Comparison of ENCODE assay signal across 20 mouse cellular contexts in genomic region chr6:5193693-5194092, GRCm38 (mm10). TPM values are rescaled to one million over a fixed set of nuclear protein-coding genes. Genes with fewer than 3 reads are reported as not detected.
DNase-seq lines count a peak whose midpoint lies in the region; ATAC-seq and TF ChIP-seq lines count a peak whose summit lies in the region.
"Had no signal": no experiment of that assay in that cellular context is flagged by ENCODE, and none has a peak within 500 bp of the region (broad histone marks: within the 10 kb centered on the region; RNA-seq: fewer than 3 reads in every experiment).

Gene Pon1, minus strand, starts transcription at chr6:5193946.

- no peak for TF ChIP-seq CTCF in midbrain, postnatal 0 days (IDR thresholded peaks at IDR 0.05)

- H3K36me3 ChIP-seq in forebrain, embryonic 11.5 days (ENCODE audit: control insufficient read depth, insufficient read depth, low read length): no peaks in the 10 kb centered on the region
- no peaks in the 10 kb centered on the region for H3K36me3 ChIP-seq in forebrain, embryonic 13.5 days (ENCODE audit: poor library complexity, severe bottlenecking)
- no peaks in the 10 kb centered on the region for H3K36me3 ChIP-seq in midbrain, embryonic 12.5 days
- no peaks in the 10 kb centered on the region for H3K36me3 ChIP-seq in midbrain, postnatal 0 days (ENCODE audit: insufficient read depth, low read length)
- no peaks in the 10 kb centered on the region for H3K36me3 ChIP-seq in limb, embryonic 12.5 days
- H3K36me3 ChIP-seq: G1E; limb, embryonic 15.5 days had no signal

- H3K9me3 ChIP-seq in forebrain, embryonic 11.5 days (ENCODE audit: control insufficient read depth, low read length): no peaks in the 10 kb centered on the region
- H3K9me3 ChIP-seq in forebrain, embryonic 13.5 days (replicated peaks): no peaks in the 10 kb centered on the region
- no peaks in the 10 kb centered on the region for H3K9me3 ChIP-seq in midbrain, embryonic 12.5 days
- H3K9me3 ChIP-seq in midbrain, postnatal 0 days (ENCODE audit: low read length): no peaks in the 10 kb centered on the region
- H3K9me3 ChIP-seq in limb, embryonic 12.5 days: 0 out of 2 replicates have a peak, but pooled peaks cover 4% of the 10 kb centered on the region
- H3K9me3 ChIP-seq: limb, embryonic 15.5 days had no signal

- no peak within 1 kb of the TSS for H3K27ac ChIP-seq in forebrain, embryonic 11.5 days (ENCODE audit: low read depth, low read length)
- H3K27ac ChIP-seq in forebrain, embryonic 13.5 days: no peak within 1 kb of the TSS
- no peak within 1 kb of the TSS for H3K27ac ChIP-seq in midbrain, embryonic 12.5 days (replicated peaks)
- H3K27ac ChIP-seq in midbrain, postnatal 0 days (ENCODE audit: low read depth, low read length): no peak within 1 kb of the TSS
- no peak within 1 kb of the TSS for H3K27ac ChIP-seq in limb, embryonic 12.5 days
- H3K27ac ChIP-seq: hindbrain, postnatal 0 days; layer of hippocampus, adult 2 months; limb, embryonic 15.5 days had no signal

- H3K4me3 ChIP-seq in forebrain, embryonic 11.5 days (ENCODE audit: low read depth, low read length): no peak within 1 kb of the TSS
- H3K4me3 ChIP-seq in forebrain, embryonic 13.5 days: no peak within 1 kb of the TSS
- no peak within 1 kb of the TSS for H3K4me3 ChIP-seq in midbrain, embryonic 12.5 days
- no peak within 1 kb of the TSS for H3K4me3 ChIP-seq in midbrain, postnatal 0 days (ENCODE audit: low read depth, low read length)
- no peak within 1 kb of the TSS for H3K4me3 ChIP-seq in limb, embryonic 12.5 days (replicated peaks)
- H3K4me3 ChIP-seq: erythroblast, embryonic 14.5 days; layer of hippocampus, adult 2 months; limb, embryonic 15.5 days had no signal

- 38% methylated on average over 5 of the region's 5 CpGs for WGBS in forebrain, embryonic 11.5 days
- 33% methylated on average over 5 of the region's 5 CpGs for WGBS in forebrain, embryonic 13.5 days
- 37% methylated on average over 5 of the region's 5 CpGs for WGBS in midbrain, embryonic 12.5 days
- WGBS in midbrain, postnatal 0 days: 44% methylated on average over 5 of the region's 5 CpGs
- WGBS in limb, embryonic 12.5 days: 37% methylated on average over 5 of the region's 5 CpGs

- H3K4me2 ChIP-seq in forebrain, embryonic 11.5 days (ENCODE audit: low read depth, low read length, severe bottlenecking): no peak within 1 kb of the TSS
- H3K4me2 ChIP-seq in forebrain, embryonic 13.5 days: no peak within 1 kb of the TSS
- no peak within 1 kb of the TSS for H3K4me2 ChIP-seq in midbrain, embryonic 12.5 days (replicated peaks)
- H3K4me2 ChIP-seq in midbrain, postnatal 0 days (ENCODE audit: low read depth, low read length, poor library complexity, severe bottlenecking): no peak within 1 kb of the TSS
- H3K4me2 ChIP-seq in limb, embryonic 12.5 days: no peak within 1 kb of the TSS
- H3K4me2 ChIP-seq: heart, embryonic 11.5 days; limb, embryonic 15.5 days had no signal

- H3K9ac ChIP-seq in forebrain, embryonic 11.5 days (ENCODE audit: low read length): no peak within 1 kb of the TSS
- no peak within 1 kb of the TSS for H3K9ac ChIP-seq in forebrain, embryonic 13.5 days
- H3K9ac ChIP-seq in midbrain, embryonic 12.5 days (replicated peaks): no peak within 1 kb of the TSS
- H3K9ac ChIP-seq in midbrain, postnatal 0 days (replicated peaks; ENCODE audit: low read length, poor library complexity, severe bottlenecking): no peak within 1 kb of the TSS
- H3K9ac ChIP-seq in limb, embryonic 12.5 days (replicated peaks): no peak within 1 kb of the TSS
- H3K9ac ChIP-seq: limb, embryonic 15.5 days had no signal

- DNase-seq in forebrain, embryonic 11.5 days (ENCODE audit: low spot score): no peak
- DNase-seq in midbrain, postnatal 0 days (ENCODE audit: low spot score): no peak
- peak; percentile 28 for DNase-seq in lung, postnatal 10 days
- DNase-seq in layer of hippocampus, adult 8-10 months (ENCODE audit: low spot score in 2 of 2): no peak
- DNase-seq in cerebellum, postnatal 36 days: no peak
- DNase-seq: cerebellum, postnatal 14 days; gastrocnemius, postnatal 14 days; heart, postnatal 36 days; kidney, adult 8-10 months; thymus, postnatal 4 days had no signal

- no peaks in the 10 kb centered on the region for H3K27me3 ChIP-seq in forebrain, embryonic 11.5 days (ENCODE audit: control insufficient read depth, insufficient read depth, low read length)
- H3K27me3 ChIP-seq in forebrain, embryonic 13.5 days: no peaks in the 10 kb centered on the region
- no peaks in the 10 kb centered on the region for H3K27me3 ChIP-seq in midbrain, embryonic 12.5 days
- H3K27me3 ChIP-seq in midbrain, postnatal 0 days (ENCODE audit: insufficient read depth, low read length): no peaks in the 10 kb centered on the region
- no peaks in the 10 kb centered on the region for H3K27me3 ChIP-seq in limb, embryonic 12.5 days
- H3K27me3 ChIP-seq: limb, embryonic 15.5 days had no signal

- peak; percentile 36; the same call in 1 of the 2 replicates for ATAC-seq in forebrain, embryonic 11.5 days (replicated peaks; ENCODE audit: low FRiP score)
- no peak; the same call in 1 of the 2 replicates for ATAC-seq in forebrain, embryonic 13.5 days
- 0 out of 2 replicates have a peak, but pooled peaks have one; percentile 34 for ATAC-seq in midbrain, embryonic 12.5 days (ENCODE audit: low FRiP score, low read depth)
- no peak for ATAC-seq in midbrain, postnatal 0 days (ENCODE audit: low FRiP score)
- 0 out of 2 replicates have a peak, but pooled peaks have one; percentile 29 for ATAC-seq in limb, embryonic 12.5 days (ENCODE audit: insufficient number of reproducible peaks, insufficient read depth, low FRiP score, low TSS enrichment, low read depth)
- ATAC-seq: hindbrain, postnatal 0 days had no signal

- peaks cover 2% of the 10 kb centered on the region; the same call in 1 of the 2 replicates for H3K4me1 ChIP-seq in forebrain, embryonic 11.5 days (replicated peaks; ENCODE audit: control insufficient read depth, insufficient read depth, low read length)
- no peaks in the 10 kb centered on the region for H3K4me1 ChIP-seq in forebrain, embryonic 13.5 days
- H3K4me1 ChIP-seq in midbrain, embryonic 12.5 days: no peaks in the 10 kb centered on the region
- no peaks in the 10 kb centered on the region for H3K4me1 ChIP-seq in midbrain, postnatal 0 days (ENCODE audit: insufficient read depth, low read length)
- peaks cover 8% of the 10 kb centered on the region for H3K4me1 ChIP-seq in limb, embryonic 12.5 days (replicated peaks)
- H3K4me1 ChIP-seq: limb, embryonic 15.5 days had no signal

RNA-seq across cellular contexts. Expression of gene Pon1, which starts in this region (rescaled TPM):
- 0.21 TPM in 1 of 2 replicates, not detected in the other for polyA plus RNA-seq in forebrain, embryonic 11.5 days (2014; fragmentation: Nextera tagmentation; extraction: Ambion mirVana)
- polyA plus RNA-seq in forebrain, embryonic 13.5 days (2015; fragmentation: Nextera tagmentation; extraction: Ambion mirVana): 0.23 TPM in 1 of 2 replicates, not detected in the other
- polyA plus RNA-seq in midbrain, embryonic 12.5 days (2016; fragmentation: Nextera tagmentation; extraction: Ambion mirVana): 0.20 TPM in 1 of 2 replicates, not detected in the other
- total RNA-seq in midbrain, postnatal 0 days (2014; rRNA removed): 1.2 TPM in 1 of 2 replicates, not detected in the other
- polyA plus RNA-seq in midbrain, postnatal 0 days (2015; fragmentation: Nextera tagmentation; extraction: Ambion mirVana): not detected in 2 replicates
- polyA plus RNA-seq in limb, embryonic 12.5 days (2016; fragmentation: Nextera tagmentation; extraction: Ambion mirVana): 0.23 TPM in 1 of 2 replicates, not detected in the other
- not detected for total RNA-seq in layer of hippocampus, adult 8-10 months (2022)
- total RNA-seq: gastrocnemius, postnatal 14 days; layer of hippocampus, adult 2 months had no signal
- polyA plus RNA-seq: erythroblast, embryonic 14.5 days; G1E; neural tube, embryonic 11.5 days had no signal

Comparison
In these comparisons a context has a peak if more than half of its experiments do, and no peak if none do; other contexts are left out.
1. Peak in ATAC-seq in forebrain, embryonic 11.5 days; RNA of the gene not detected or under 1 TPM.
2. Peak in ATAC-seq in midbrain, embryonic 12.5 days; RNA of the gene not detected or under 1 TPM.
3. Peak in ATAC-seq in limb, embryonic 12.5 days; RNA of the gene not detected or under 1 TPM.